Mouse (Mus musculus) MEL (cell line): ENCODE measurements at regions not wholly inside any gene's neighbourhood (a gene's known extent, or its start where the extent isn't known, plus 50 kb on each side); places are given as distances from the start of the nearest gene placed in this dataset.

Source experiments
- HCFC1 ChIP-seq: IDR thresholded peaks from 2 replicates; pipeline ENCODE4 v1.6.1; 2012; ENCODE audit warnings: low read depth, mild to moderate bottlenecking, inconsistent platforms, low read length, improper control_type of control experiment, moderate library complexity
- JUND ChIP-seq: IDR thresholded peaks from 2 replicates; pipeline ENCODE4 v1.6.1; 2011; ENCODE audit warnings: low read depth, mild to moderate bottlenecking, improper control_type of control experiment, low read length
- MAFK ChIP-seq: IDR thresholded peaks from 2 replicates; pipeline ENCODE4 v1.6.1; 2011; ENCODE audit warnings: low read depth, mild to moderate bottlenecking, low read length, improper control_type of control experiment, borderline replicate concordance
- USF2 ChIP-seq, 2 experiments: IDR thresholded peaks; 2 replicates each; pipeline ENCODE4 v1.6.1; 2011 to 2012; ENCODE audit warnings: improper control_type of control experiment in 2 of 2, low read length in 2 of 2, borderline replicate concordance in 1 of 2, inconsistent platforms in 1 of 2, low read depth in 1 of 2, mild to moderate bottlenecking in 1 of 2; ENCODE audit not compliant: insufficient read depth in 1 of 2
- ZNF384 ChIP-seq: IDR thresholded peaks from 2 replicates; pipeline ENCODE4 v1.6.1; 2012; ENCODE audit warnings: low read depth, mild to moderate bottlenecking, inconsistent platforms, low read length, improper control_type of control experiment

DNA sequence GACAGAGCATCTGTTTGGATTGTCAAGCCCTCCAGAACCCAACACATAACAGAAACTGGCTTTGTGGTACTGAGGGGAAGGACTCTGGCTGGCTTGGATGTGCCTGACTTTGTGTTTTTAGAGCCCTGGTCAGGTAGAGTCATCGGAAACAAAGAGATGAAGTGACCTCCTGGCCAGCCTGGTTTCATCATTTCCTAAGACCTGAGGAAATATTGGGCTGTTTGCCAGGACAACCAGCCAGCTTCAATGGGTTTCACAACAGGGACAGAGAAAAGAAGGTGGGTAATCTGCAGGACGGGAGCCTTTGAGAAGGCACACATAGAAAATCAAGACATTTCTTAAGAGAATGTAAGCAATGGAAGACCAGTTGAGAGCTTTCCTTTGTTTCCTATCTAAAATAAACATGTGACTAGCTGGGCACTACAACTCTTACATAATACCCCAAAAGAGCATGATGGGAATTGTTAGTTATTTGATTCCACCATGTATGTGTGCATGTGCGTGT lies 258.1 kb upstream of the Ppargc1a start:
- TF ChIP-seq MAFK (no peak), USF2 (IDR thresholded peaks at IDR 0.05; ENCODE audit: borderline replicate concordance in 1 of 2, insufficient read depth in 1 of 2, low read depth in 1 of 2, low read length in 2 of 2) (no peak), HCFC1 (no peak), JUND (no peak), ZNF384 (no peak)
